Mouse (Mus musculus): ENCODE results near the gene Klhl3.

DNA sequence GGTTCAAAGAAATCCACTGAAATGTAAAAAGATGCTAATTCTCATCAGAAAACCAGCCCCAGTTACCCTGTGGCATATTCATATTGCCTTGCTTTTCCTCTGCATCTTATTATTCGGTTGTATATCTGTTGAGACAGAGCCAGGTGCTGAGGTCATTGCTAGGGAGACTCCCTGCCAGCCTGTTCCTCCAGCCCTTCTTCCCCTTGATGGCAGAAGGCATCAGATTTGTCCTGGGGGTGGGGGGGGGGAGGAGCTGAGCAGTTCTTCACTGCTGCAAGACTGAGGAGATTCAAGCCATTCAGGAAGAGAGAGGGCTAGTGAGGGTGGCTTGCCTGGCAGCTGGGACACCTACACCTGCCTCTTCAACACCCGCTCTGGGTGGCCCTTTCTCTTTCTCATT is 101.9 kb downstream of the Klhl3 start:
- no peak for TF ChIP-seq CTCF (IDR thresholded peaks at IDR 0.05; ENCODE audit: extremely low read depth, insufficient read length, insufficient replicate concordance, low read depth, low read length)
- TF ChIP-seq POLR2A (IDR thresholded peaks at IDR 0.05; ENCODE audit: low read depth, low read length) = no peak

All from small intestine, adult 2 months (tissue).